Mouse (Mus musculus) testis, postnatal 10 days (tissue): Measurements from ENCODE around the gene Ube2d1.

ENCODE experiments used
- DNase-seq: peaks from one replicate; pipeline ENCODE4 v3.0.0; 2021; ENCODE audit warnings: low spot score

Gene Ube2d1

GRCm38 (mm10) chr10:71222639-71223038 lies 62.4 kb downstream of the Ube2d1 start:
- no peak for DNase-seq

- peak; percentile 87 for DNase-seq
These were observed 66.7 kb downstream of the Ube2d1 start for GRCm38 (mm10) chr10:71218228-71218892.

- DNase-seq, result no peak
These were observed 69.1 kb downstream of the Ube2d1 start for GRCm38 (mm10) chr10:71215996-71216395.
